Mouse (Mus musculus) hindbrain, embryonic 15.5 days (tissue): ENCODE measurements around the gene Tppp2. TPM values are rescaled to one million over a fixed set of nuclear protein-coding genes. Genes with fewer than 3 reads are reported as not detected.
A peak's percentile ranks its signal among the peaks of the same experiment; 100 is the strongest.

ENCODE experiments used
- ATAC-seq: fragments of 200-750 bp; cut with Nextera tagmentation; 2 replicates; pipeline ENCODE4 v1.8.0; 2017; ENCODE audit warnings: low read depth, moderate number of reproducible peaks, moderate TSS enrichment; ENCODE audit not compliant: low FRiP score
- H3K27ac ChIP-seq: fragments of 300-500 bp; sonication (generic); replicated peaks from 2 replicates; pipeline ENCODE4 v1.5.1; 2015; ENCODE audit warnings: mild to moderate bottlenecking, inconsistent platforms
- H3K27me3 ChIP-seq: fragments of 300-500 bp; sonication (generic); 2 replicates; pipeline ENCODE4 v1.6.1; 2015; ENCODE audit warnings: control low read depth, inconsistent platforms
- H3K36me3 ChIP-seq: fragments of 300-500 bp; sonication (generic); 2 replicates; pipeline ENCODE4 v1.6.1; 2015; ENCODE audit warnings: control low read depth, inconsistent platforms
- H3K4me1 ChIP-seq: fragments of 300-500 bp; sonication (generic); replicated peaks from 2 replicates; pipeline ENCODE4 v1.6.1; 2015; ENCODE audit warnings: control low read depth, inconsistent platforms
- H3K4me2 ChIP-seq: fragments of 300-500 bp; sonication (generic); 2 replicates; pipeline ENCODE4 v1.6.1; 2015; ENCODE audit warnings: moderate library complexity, mild to moderate bottlenecking, inconsistent platforms
- H3K4me3 ChIP-seq: fragments of 300-500 bp; sonication (generic); 2 replicates; pipeline ENCODE4 v1.5.1; 2015; ENCODE audit warnings: mild to moderate bottlenecking, inconsistent platforms
- H3K9ac ChIP-seq: fragments of 300-500 bp; sonication (generic); 2 replicates; pipeline ENCODE4 v1.6.1; 2015; ENCODE audit warnings: inconsistent platforms
- H3K9me3 ChIP-seq: fragments of 300-500 bp; sonication (generic); 2 replicates; pipeline ENCODE4 v1.6.1; 2016; ENCODE audit warnings: control low read depth, inconsistent platforms
- whole genome bisulfite sequencing: fragments of 180-500 bp; shearing (Covaris S2); methylation state at CpG from one replicate; pipeline ENCODE4 v1.1.7; 2015; 5-methylcytosine and 5-hydroxymethylcytosine counted together
- polyA plus RNA-seq: library from polyadenylated mRNA; unstranded; fragments of >200 nt; fragmentation: Nextera tagmentation; extraction: Ambion mirVana; gene quantifications from 2 replicates; pipeline ENCODE4 v1.2.1, GENCODE M21; 2015

Tppp2 gene
- polyA plus RNA-seq: not detected in 2 replicates

GRCm38 (mm10) chr14:51918125-51918524, at the start of gene Tppp2:
Tppp2 (plus strand) TSS chr14:51918425.
- peaks cover 9% of the 10 kb centered on the region for H3K4me1 ChIP-seq
- H3K27ac ChIP-seq: no peak within 1 kb of the TSS
- no peak within 1 kb of the TSS for H3K4me2 ChIP-seq
- H3K9me3 ChIP-seq: no peaks in the 10 kb centered on the region
- no peak within 1 kb of the TSS for H3K4me3 ChIP-seq
- no peak for ATAC-seq
- no peaks in the 10 kb centered on the region for H3K36me3 ChIP-seq
- H3K27me3 ChIP-seq: no peaks in the 10 kb centered on the region
- no peak within 1 kb of the TSS for H3K9ac ChIP-seq
- 92% methylated on average over 4 of the region's 4 CpGs for WGBS

- ATAC-seq: no peak
- H3K4me1 ChIP-seq: no peaks in the 10 kb centered on the region
- no peaks in the 10 kb centered on the region for H3K27me3 ChIP-seq
- H3K4me2 ChIP-seq: no peak overlapping the region
- H3K4me3 ChIP-seq: no peak overlapping the region
- H3K9ac ChIP-seq: no peak overlapping the region
- no peaks in the 10 kb centered on the region for H3K36me3 ChIP-seq
- 85% methylated on average over 2 of the region's 2 CpGs for WGBS
- no peak overlapping the region for H3K27ac ChIP-seq
- no peaks in the 10 kb centered on the region for H3K9me3 ChIP-seq
Measured at GRCm38 (mm10) chr14:51870756-51871155, 47.5 kb upstream of the Tppp2 start.

GRCm38 (mm10) chr14:51871741-51872140, 46.5 kb upstream of the Tppp2 start:
- WGBS: 78% methylated on average over 9 of the region's 9 CpGs
- Histone ChIP-seq H3K9me3 (no peaks in the 10 kb centered on the region), H3K27me3 (no peaks in the 10 kb centered on the region), H3K4me1 (no peaks in the 10 kb centered on the region), H3K36me3 (no peaks in the 10 kb centered on the region), H3K4me2 (no peak overlapping the region), H3K9ac (no peak overlapping the region), H3K27ac (no peak overlapping the region), H3K4me3 (no peak overlapping the region)
- ATAC-seq: no peak

GRCm38 (mm10) chr14:51877517-51877916, 40.7 kb upstream of the Tppp2 start:
- WGBS: 87% methylated on average over 3 of the region's 3 CpGs
- Histone ChIP-seq H3K36me3 (no peaks in the 10 kb centered on the region), H3K4me3 (no peak overlapping the region), H3K4me1 (no peaks in the 10 kb centered on the region), H3K9ac (no peak overlapping the region), H3K27ac (no peak overlapping the region), H3K9me3 (no peaks in the 10 kb centered on the region), H3K4me2 (no peak overlapping the region), H3K27me3 (no peaks in the 10 kb centered on the region)
- no peak for ATAC-seq

GRCm38 (mm10) chr14:51883527-51884030, 34.6 kb upstream of the Tppp2 start:
- Histone ChIP-seq H3K27ac (peak overlapping the region; percentile 78), H3K4me3 (peak overlapping the region; percentile 69), H3K27me3 (no peaks in the 10 kb centered on the region), H3K4me1 (peaks cover 18% of the 10 kb centered on the region), H3K36me3 (peaks cover 19% of the 10 kb centered on the region), H3K9me3 (no peaks in the 10 kb centered on the region), H3K9ac (no peak overlapping the region), H3K4me2 (peak overlapping the region; percentile 61)
- ATAC-seq: peak; percentile 23
- 2% methylated on average over 4 of the region's 4 CpGs for WGBS

GRCm38 (mm10) chr14:51884031-51884544, 34.1 kb upstream of the Tppp2 start:
- WGBS: 2% methylated on average over 14 of the region's 14 CpGs
- Histone ChIP-seq H3K36me3 (peaks cover 24% of the 10 kb centered on the region), H3K4me1 (peaks cover 18% of the 10 kb centered on the region), H3K4me2 (peak overlapping the region; percentile 61), H3K4me3 (peak overlapping the region; percentile 69), H3K27me3 (no peaks in the 10 kb centered on the region), H3K9me3 (no peaks in the 10 kb centered on the region), H3K27ac (peak overlapping the region; percentile 78), H3K9ac (peak overlapping the region; percentile 21; the same call in 1 of the 2 replicates)
- ATAC-seq: peak; percentile 13; the same call in 1 of the 2 replicates

GRCm38 (mm10) chr14:51884598-51885331, 33.5 kb upstream of the Tppp2 start, which contains the start of gene Mettl17:
Mettl17 (plus strand) TSS chr14:51884842.
- Histone ChIP-seq H3K36me3 (peaks cover 31% of the 10 kb centered on the region), H3K4me3 (peak within 1 kb of the TSS; percentile 69), H3K27ac (peak within 1 kb of the TSS; percentile 78), H3K9me3 (no peaks in the 10 kb centered on the region), H3K4me1 (peaks cover 18% of the 10 kb centered on the region), H3K9ac (peak within 1 kb of the TSS; percentile 79), H3K4me2 (peak within 1 kb of the TSS; percentile 61), H3K27me3 (no peaks in the 10 kb centered on the region)
- peak; percentile 99 for ATAC-seq
- WGBS: under 1% methylated on average over 43 of the region's 43 CpGs

GRCm38 (mm10) chr14:51886051-51886450, 32.2 kb upstream of the Tppp2 start:
- 53% methylated on average over 6 of the region's 6 CpGs for WGBS
- no peak for ATAC-seq
- Histone ChIP-seq H3K4me2 (peak overlapping the region; percentile 61), H3K4me1 (peaks cover 18% of the 10 kb centered on the region), H3K27me3 (no peaks in the 10 kb centered on the region), H3K27ac (no peak overlapping the region), H3K36me3 (peaks cover 43% of the 10 kb centered on the region), H3K4me3 (peak overlapping the region; percentile 69), H3K9me3 (no peaks in the 10 kb centered on the region), H3K9ac (peak overlapping the region; percentile 79; the same call in 1 of the 2 replicates)

- no peaks in the 10 kb centered on the region for H3K27me3 ChIP-seq
- peaks cover 56% of the 10 kb centered on the region for H3K36me3 ChIP-seq
- H3K4me2 ChIP-seq: no peak overlapping the region
- no peak for ATAC-seq
- no peak overlapping the region for H3K4me3 ChIP-seq
- H3K4me1 ChIP-seq: peaks cover 16% of the 10 kb centered on the region
- H3K27ac ChIP-seq: no peak overlapping the region
- H3K9me3 ChIP-seq: no peaks in the 10 kb centered on the region
- 92% methylated on average over 6 of the region's 6 CpGs for WGBS
- no peak overlapping the region for H3K9ac ChIP-seq
Measured at GRCm38 (mm10) chr14:51889833-51890232, 28.4 kb upstream of the Tppp2 start.

- Histone ChIP-seq H3K4me3 (no peak within 1 kb of the TSS), H3K27me3 (no peaks in the 10 kb centered on the region), H3K4me2 (no peak within 1 kb of the TSS), H3K36me3 (peaks cover 50% of the 10 kb centered on the region), H3K9me3 (no peaks in the 10 kb centered on the region), H3K4me1 (no peaks in the 10 kb centered on the region), H3K27ac (no peak within 1 kb of the TSS), H3K9ac (no peak within 1 kb of the TSS)
- whole genome bisulfite sequencing: 93% methylated on average over 9 of the region's 9 CpGs
- no peak for ATAC-seq
Measured at GRCm38 (mm10) chr14:51892191-51892939, 25.9 kb upstream of the Tppp2 start, which contains the start of gene Slc39a2. Slc39a2 (plus strand) TSS chr14:51892889.

- Histone ChIP-seq H3K4me2 (no peak overlapping the region), H3K9ac (no peak overlapping the region), H3K36me3 (peaks cover 42% of the 10 kb centered on the region), H3K27ac (no peak overlapping the region), H3K9me3 (no peaks in the 10 kb centered on the region), H3K4me1 (no peaks in the 10 kb centered on the region), H3K27me3 (no peaks in the 10 kb centered on the region), H3K4me3 (no peak overlapping the region)
- ATAC-seq: 0 out of 2 replicates have a peak, but pooled peaks have one; percentile 21
- 45% methylated on average over 10 of the region's 10 CpGs for WGBS
Measured at GRCm38 (mm10) chr14:51893094-51893794, 25.0 kb upstream of the Tppp2 start.
